Mouse (Mus musculus) thymus, adult 18-20 months (tissue): ENCODE results near the gene Cbln1.

Source experiments
- DNase-seq, 2 experiments: peaks; one replicate each; pipeline ENCODE4 v3.0.0; 2022; ENCODE audit warnings: mixed read lengths in 2 of 2

The Cbln1 gene

DNA sequence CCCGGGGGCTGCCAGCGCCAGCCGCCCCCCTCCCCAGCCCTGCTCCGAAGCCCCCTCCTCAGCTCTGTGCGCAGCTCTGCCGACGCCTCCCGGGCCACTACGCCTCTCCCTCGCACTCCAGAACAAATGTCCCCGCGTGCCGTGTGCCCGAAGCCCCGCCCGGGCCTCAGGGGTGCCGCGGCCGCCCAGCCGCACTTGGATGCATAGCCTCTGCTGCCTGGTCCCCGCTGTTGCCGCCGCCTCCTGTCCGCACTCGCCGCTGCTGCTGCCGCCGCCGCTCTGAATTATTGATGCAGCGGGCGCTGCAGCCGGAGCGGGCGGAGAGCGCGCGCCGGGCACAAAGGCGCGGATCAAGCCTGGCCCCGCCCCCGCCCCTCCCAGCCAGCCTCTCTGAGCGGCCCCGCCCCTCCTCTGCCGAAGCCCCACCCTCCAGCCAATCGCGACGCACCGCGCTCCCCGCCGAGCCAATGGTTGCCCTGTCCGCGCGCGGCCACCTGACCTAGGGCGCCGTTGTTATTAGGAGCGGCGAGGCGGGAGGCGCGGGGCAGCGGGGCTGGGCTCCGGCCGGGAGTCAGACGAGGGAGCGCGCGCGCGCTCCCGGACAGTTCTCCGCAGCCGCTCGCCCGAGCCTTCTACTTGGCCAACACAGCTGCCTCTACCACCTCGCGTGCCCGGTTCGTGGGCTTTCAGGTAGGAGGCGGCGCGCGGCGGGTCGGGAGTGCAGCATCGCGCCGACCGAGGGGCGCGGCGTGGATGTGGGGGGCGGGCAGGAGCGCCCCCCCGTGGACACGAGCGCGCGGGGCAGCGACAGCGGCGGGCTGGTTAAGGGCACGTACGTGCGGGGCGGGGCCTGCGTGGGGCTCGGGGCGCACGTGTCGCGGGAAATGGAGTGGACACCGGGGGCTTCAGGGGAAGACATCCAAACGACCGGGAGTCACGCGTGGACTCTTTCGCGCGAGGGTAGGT, at the start of gene Cbln1:
Gene Cbln1, minus strand, starts transcription at position 339 of the 966 bp plus-strand sequence.
- DNase-seq: no peak

GRCm38 (mm10) chr8:87517132-87517531, 44.7 kb upstream of the Cbln1 start:
- no peak for DNase-seq

DNA sequence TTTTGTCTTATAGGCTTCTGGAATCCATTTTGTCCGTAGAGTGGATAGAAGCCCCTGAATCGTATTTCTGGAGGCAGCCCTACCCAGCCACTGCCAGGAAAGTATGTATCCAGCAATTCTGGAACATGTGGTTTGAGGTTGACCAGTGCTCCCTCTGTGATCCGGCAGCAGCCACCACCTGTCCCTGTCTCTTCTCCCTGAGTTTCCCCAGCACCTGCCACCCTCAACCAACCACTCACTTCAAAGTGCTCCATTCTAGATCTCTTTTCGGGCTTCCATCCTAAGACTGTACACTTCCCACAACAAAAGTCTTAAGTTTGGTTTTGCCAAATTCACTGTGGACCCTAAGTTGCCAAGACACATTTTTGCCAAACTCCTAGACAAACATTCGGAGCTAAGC, 41.4 kb upstream of the Cbln1 start:
- DNase-seq: no peak

- no peak for DNase-seq
These were observed 40.9 kb upstream of the Cbln1 start for GRCm38 (mm10) chr8:87513350-87513749.

- DNase-seq: no peak
These were observed 40.2 kb upstream of the Cbln1 start for GRCm38 (mm10) chr8:87512636-87513035.

GRCm38 (mm10) chr8:87507046-87507445, 34.6 kb upstream of the Cbln1 start:
- no peak for DNase-seq

DNA sequence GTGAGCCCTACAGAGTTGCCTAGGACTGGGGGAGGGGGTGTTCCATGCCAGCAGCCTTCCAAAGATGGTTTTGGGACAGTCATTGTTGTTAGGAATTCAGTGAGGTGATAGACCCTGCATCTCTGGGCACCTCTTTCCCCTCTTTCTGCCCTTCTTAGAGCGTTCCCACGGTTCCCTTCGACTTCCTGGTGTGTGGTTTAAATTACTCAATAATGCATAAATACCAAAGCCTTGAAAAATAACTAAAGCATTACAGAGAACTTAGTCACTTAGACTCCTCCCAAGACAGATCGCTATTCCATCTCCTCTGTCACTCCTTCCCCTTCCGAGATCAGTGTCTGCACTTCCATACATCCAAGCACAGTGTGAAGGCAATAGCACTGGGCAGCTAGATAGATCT, 32.0 kb upstream of the Cbln1 start:
- DNase-seq: no peak

DNA sequence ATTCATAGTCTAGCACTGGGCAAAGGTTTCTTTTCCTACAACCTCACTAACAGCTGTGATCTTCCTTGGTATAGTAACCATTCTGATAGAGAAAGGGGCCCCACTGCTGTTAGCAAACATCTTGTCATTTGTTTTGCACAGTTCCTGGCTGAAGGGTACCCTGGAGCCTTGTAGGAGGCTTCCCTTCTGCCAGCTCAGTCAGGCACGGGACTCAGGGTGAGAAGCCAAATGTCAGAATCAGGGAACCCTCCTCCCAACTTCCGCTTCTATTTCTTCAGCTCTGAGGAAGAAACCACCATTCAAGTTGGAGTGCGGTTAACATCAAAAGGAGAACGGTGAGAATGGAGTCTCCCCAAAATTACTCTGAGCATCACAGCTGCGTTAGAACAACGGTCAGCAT, 30.3 kb upstream of the Cbln1 start:
- DNase-seq: no peak

GRCm38 (mm10) chr8:87497641-87498040, 25.2 kb upstream of the Cbln1 start:
- no peak for DNase-seq

GRCm38 (mm10) chr8:87496511-87496910, 24.1 kb upstream of the Cbln1 start:
- DNase-seq: no peak

GRCm38 (mm10) chr8:87494862-87495261, 22.5 kb upstream of the Cbln1 start:
- DNase-seq: no peak

- no peak for DNase-seq
These were observed 17.5 kb upstream of the Cbln1 start for GRCm38 (mm10) chr8:87489841-87490415.

GRCm38 (mm10) chr8:87481396-87481795, 9.0 kb upstream of the Cbln1 start:
- DNase-seq: no peak

DNA sequence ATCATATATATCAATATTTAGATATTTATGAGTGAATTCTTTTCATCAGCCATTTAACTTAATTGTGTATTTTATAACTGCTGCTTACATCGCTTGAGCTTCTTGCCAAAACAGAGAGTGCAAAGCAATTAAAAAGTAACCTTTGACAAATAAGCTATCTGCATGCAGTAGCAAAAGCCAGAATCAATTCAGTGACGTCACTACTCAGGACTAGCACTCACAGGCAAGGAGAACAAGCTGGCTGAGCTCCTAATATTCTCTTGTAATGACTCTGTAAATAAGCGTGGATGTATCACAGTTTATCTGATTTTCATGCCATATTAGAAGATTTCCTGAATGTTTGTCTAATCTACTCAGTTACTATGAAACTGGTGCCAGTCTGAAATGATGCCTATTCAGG, 5.8 kb upstream of the Cbln1 start:
- DNase-seq: no peak

DNA sequence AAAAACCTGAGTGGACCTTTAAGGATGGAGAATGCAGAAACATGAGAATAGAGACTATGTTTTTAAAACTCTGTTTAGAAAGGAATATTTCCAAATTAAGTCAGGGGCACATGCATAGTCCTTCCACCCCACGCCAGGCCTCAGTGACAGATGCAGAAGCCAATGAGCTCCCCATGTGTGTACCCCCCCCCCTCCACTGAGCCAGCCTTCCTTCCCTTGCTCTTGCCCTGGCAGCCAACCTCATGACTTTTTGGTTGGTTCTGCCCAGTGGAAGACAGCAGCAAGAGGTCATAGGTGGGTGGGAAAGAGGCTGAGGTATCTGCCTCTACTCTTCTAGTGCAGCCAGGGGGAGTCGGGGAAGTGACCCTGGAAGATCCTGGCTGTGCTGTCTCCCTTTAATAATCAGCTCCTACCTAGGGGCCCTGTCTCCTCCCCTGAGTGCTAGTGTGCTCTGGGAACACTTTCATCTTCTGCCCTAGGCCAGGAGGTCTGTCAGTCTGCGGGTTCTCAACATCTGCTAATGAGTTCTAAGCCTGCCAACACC, 4.8 kb upstream of the Cbln1 start:
- DNase-seq: no peak

DNA sequence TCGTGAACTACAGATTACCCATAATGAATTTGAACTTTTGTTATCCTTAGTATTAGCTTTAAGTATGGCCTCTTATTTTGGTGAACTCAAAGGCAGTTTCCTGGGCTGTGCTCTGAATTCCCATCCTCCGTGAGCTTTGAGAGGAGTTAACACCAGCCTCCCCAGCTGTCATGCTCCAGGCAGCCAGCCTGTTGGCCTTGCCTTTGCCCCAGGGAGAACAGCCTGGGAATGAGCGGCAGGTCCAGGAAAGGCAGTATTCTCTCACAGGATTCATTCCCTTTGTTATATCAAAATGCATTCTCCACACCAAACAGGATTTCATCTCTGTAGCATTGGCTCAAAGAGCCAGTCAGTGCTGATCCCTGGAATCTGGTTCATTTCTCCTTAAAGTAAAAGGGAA, 3.1 kb upstream of the Cbln1 start:
- DNase-seq: no peak

DNA sequence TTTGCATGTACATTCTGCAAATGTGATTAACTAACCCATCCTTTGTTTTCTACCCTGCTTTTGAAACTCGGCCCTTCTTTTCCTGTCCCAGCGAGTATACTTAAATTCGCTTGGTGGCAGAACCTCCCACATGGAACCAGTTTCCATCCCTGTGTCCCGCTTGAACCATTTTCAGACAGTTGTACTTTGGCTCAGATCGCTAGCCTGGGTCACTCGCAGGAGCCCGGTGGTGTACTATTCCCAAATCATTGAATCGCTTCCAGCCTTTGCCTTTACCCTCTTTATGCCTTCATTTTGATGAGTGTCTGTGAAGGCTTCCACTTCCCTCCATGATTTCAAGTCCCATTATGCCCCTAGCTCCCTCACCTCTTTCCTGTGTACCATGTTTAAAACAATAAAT, 2.0 kb upstream of the Cbln1 start:
- no peak for DNase-seq

GRCm38 (mm10) chr8:87473940-87474339, 1.5 kb upstream of the Cbln1 start:
- DNase-seq: no peak

GRCm38 (mm10) chr8:87473314-87473713, 905 bp upstream of the Cbln1 start:
- DNase-seq: no peak

DNA sequence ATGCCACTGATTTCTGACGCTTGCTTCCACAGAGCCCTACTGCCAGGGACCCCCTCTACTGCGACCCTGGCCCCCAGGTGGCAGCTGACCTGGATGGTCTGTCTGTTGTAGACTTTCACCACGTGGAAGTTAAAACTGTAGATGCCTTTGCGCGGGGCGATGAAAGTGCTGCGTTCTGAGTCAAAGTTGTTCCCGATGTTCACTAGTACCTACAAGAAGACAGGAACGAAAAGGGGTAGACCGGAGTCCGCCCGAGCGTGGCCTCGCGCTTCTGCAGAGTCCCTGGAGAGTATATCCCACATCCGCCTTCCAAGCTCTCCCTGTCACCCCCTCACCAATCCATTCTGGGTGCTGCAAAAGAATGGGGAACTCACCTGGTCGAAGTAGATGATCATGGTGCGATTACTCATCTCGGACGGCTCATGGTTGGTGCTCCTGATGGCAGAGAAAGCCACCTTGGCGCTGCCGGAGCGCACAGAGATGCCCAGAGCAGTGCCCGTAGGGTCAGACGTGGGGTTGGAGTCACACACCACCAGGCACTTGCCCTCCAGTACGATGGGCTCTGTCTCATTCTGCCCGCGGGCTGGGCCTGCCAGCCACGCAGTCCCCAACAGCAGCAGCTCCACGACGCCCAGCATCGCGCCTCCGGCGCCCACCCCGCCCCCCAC, 672 bp downstream of the Cbln1 start:
- no peak for DNase-seq

- no peak for DNase-seq
These were observed 1.4 kb downstream of the Cbln1 start for GRCm38 (mm10) chr8:87470834-87471602.

DNA sequence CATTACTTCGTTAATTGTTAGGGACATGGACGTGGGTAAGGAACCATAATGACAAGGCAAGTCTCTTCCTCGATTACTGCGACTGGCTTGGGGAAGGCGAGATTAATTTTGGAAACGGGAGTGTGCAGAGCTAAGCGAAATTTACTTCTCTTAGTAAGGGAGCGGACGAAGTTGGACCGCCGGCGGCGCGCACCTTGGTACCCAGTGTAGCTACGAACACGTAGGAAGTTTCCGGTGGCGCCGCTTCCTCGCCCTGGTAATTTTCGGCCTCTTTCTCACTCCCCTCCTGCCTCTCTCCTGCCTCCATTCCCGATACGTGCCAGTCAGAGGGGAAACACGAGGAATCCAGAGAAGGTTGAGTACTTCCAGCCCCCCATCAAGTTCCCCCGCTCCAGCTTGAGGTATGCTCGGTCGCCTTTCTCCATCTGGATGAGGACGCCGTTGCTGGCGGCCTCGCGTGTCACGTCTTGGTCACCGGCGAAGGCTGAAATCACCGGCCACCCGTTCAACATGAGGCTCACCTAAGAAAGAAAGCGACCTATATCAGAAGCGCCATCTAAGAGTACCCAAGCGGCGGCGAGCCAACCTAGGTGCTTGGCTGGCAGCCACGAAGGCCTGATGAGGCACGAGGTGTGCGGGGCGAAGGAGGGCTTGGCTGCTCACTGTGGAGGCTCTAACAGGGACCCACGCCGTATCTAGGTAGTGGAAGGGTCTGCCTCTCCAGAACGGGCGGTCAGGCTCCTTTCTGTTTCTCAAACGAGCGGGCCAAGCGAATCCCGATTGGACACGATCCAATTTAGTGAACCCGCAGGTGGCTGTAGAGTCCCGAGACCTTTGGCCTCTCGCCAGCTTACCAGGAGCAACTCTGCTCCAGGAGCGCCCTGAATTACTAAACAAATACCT, 2.2 kb downstream of the Cbln1 start:
- DNase-seq: no peak
